Mouse (Mus musculus): Measurements from ENCODE around the gene Znhit1. TPM values are rescaled to one million over a fixed set of nuclear protein-coding genes. Genes with fewer than 3 reads are reported as not detected.

Gene Znhit1
- polyA plus RNA-seq (2021; fragmentation: Nextera tagmentation), result 183 and 217 TPM in 2 replicates
- long read RNA-seq, experiment 1, transcript Znhit1-202 (5 exons, 740 nt), result minor isoform, 6 of 55 reads
- long read RNA-seq, experiment 1, transcript Znhit1-206 (5 exons, 1,208 nt), result major isoform, 36 of 55 reads
- long read RNA-seq, experiment 1, partial matches to known transcripts, result 8 of 55 reads
- long read RNA-seq, experiment 1, other reads (novel, unspliced or antisense), result 2 of 55 reads
- long read RNA-seq, experiment 2, transcript Znhit1-202 (5 exons, 740 nt), result minor isoform, 13 of 137 reads
- long read RNA-seq, experiment 2, transcript Znhit1-206 (5 exons, 1,208 nt), result major isoform, 90 of 137 reads
- long read RNA-seq, experiment 2, partial matches to known transcripts, result 25 of 137 reads
- long read RNA-seq, experiment 2, other reads (novel, unspliced or antisense), result 4 of 137 reads

GRCm38 (mm10) chr5:136987934-136988271, at the start of gene Znhit1:
Gene Znhit1, minus strand, starts transcription at chr5:136988021.

GRCm38 (mm10) chr5:137026092-137026491, 38.3 kb upstream of the Znhit1 start, which contains the start of gene Vgf:
Gene Vgf, plus strand, starts transcription at chr5:137026392.

DNA sequence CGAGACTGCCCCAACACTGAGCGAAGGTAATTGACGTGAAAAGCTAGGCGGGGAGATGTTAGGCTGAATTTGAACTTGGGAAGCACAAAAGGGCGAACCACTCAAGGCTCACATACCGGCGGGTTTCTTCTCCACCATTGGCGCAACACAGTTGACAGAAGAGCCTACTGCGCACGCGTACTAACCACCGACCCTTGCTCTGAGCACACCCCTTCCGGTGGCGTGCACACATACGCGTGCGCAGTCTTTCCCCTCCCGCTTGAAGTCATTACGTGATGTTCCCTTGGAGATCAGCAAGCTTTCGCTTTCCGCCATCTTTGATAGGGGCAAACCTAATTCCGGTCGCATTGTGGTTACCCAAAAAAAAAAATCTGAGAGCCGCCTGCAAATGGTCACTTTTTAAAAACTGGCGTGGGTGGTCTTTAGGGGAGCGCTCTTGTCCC, 1.1 kb downstream of the Znhit1 start, which contains the start of gene Plod3:
Gene Plod3, plus strand, starts transcription at position 325 of the 443 bp plus-strand sequence.

DNA sequence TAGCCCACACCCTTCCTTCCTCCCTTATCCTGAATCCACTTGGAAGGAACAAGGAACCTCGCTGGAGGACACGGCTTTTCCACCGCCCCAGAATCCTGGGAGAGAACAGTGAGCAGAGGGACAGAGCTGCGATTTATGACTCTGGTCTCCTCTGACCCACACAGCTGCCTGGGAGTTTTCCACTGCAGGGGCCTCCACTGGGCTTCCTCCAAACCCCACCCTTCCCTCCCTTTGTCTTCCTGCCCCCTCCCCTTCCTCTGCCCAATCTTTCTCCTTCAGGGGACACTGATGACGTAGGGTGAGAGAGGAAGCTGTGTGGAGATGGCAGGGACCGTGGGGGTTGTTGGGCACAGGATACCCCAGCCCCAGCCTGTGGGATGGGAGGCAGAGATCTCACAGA, 21.5 kb downstream of the Znhit1 start, which contains the start of gene Cldn15:
Gene Cldn15, plus strand, starts transcription at position 286 of the 400 bp plus-strand sequence.

DNA sequence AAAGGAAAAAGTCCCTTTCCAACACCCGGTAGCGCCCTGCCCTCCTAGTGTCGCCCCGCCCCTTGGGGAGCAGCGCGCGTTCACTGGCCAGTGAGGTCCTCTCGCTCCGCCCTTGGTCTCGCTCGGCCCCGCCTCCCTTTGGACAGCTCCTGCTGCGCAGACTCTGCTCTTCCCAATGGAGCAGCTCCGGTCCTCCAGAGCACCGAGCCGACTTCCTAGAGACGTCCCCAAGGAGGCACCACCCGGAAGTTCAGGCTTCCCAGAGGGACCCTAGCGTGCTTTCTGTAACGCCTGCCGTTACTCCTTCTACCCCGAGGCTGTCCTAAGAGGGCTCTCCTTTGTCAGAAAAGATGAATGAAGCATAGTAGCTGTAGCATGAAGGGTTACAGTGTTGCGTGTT, 34.8 kb downstream of the Znhit1 start, which contains the start of gene Fis1:
Gene Fis1, plus strand, starts transcription at position 261 of the 400 bp plus-strand sequence.

Other genes with a start within 250 kb of the Znhit1 start
- gene Col26a1, start 104.8 kb downstream of the Znhit1 start, polyA plus RNA-seq (2021; fragmentation: Nextera tagmentation), result 0.53 and 1.1 TPM in 2 replicates
- 70.1 and 118 TPM in 2 replicates for gene Ift22, start 79.9 kb downstream of the Znhit1 start, polyA plus RNA-seq (2021; fragmentation: Nextera tagmentation)
- gene Fis1, start 34.7 kb downstream of the Znhit1 start, polyA plus RNA-seq (2021; fragmentation: Nextera tagmentation), result 557 and 619 TPM in 2 replicates
- 0.05 TPM in 1 of 2 replicates, not detected in the other for gene Cldn15, start 21.4 kb downstream of the Znhit1 start, polyA plus RNA-seq (2021; fragmentation: Nextera tagmentation)
- 11.7 and 12.9 TPM in 2 replicates for gene Plod3, start 1.0 kb downstream of the Znhit1 start, polyA plus RNA-seq (2021; fragmentation: Nextera tagmentation)
- gene Vgf, start 38.4 kb upstream of the Znhit1 start, polyA plus RNA-seq (2021; fragmentation: Nextera tagmentation), result 12.8 and 33.4 TPM in 2 replicates
- 561 and 626 TPM in 2 replicates for gene Ap1s1, start 58.1 kb upstream of the Znhit1 start, polyA plus RNA-seq (2021; fragmentation: Nextera tagmentation)
- 0.10 and 0.27 TPM in 2 replicates for gene Serpine1, start 84.2 kb upstream of the Znhit1 start, polyA plus RNA-seq (2021; fragmentation: Nextera tagmentation)
- 0.25 and 3.2 TPM in 2 replicates for gene Trim56, start 128.2 kb upstream of the Znhit1 start, polyA plus RNA-seq (2021; fragmentation: Nextera tagmentation)
- gene Muc3, start 161.3 kb upstream of the Znhit1 start, polyA plus RNA-seq (2021; fragmentation: Nextera tagmentation), result not detected in 2 replicates
- 0.20 and 0.25 TPM in 2 replicates for gene Muc3a, start 224.4 kb upstream of the Znhit1 start, polyA plus RNA-seq (2021; fragmentation: Nextera tagmentation)